Mouse (Mus musculus): ENCODE data around the gene Sos1. TPM values are rescaled to one million over a fixed set of nuclear protein-coding genes. Genes with fewer than 3 reads are reported as not detected.

The Sos1 gene
- polyA plus RNA-seq, 1 experiment, result 32.9 TPM

GRCm38 (mm10) chr17:80496607-80497170, 16.4 kb upstream of the Sos1 start:
- TF ChIP-seq CTCF (IDR thresholded peaks at IDR 0.05; ENCODE audit: borderline replicate concordance, insufficient read depth, low read length) (no peak), POLR2A (IDR thresholded peaks at IDR 0.05; ENCODE audit: low read depth, low read length) (no peak)
- Histone ChIP-seq H3K4me3 (ENCODE audit: insufficient read depth, low read length) (no peak overlapping the region), H3K27ac (ENCODE audit: insufficient read depth, low read length) (no peak overlapping the region), H3K4me1 (ENCODE audit: control insufficient read depth, insufficient read depth, low read length) (0 out of 2 replicates have a peak, but pooled peaks cover 1% of the 10 kb centered on the region)

- H3K4me1 ChIP-seq (ENCODE audit: control insufficient read depth, insufficient read depth, low read length), result 0 out of 2 replicates have a peak, but pooled peaks cover 1% of the 10 kb centered on the region
- H3K4me3 ChIP-seq (ENCODE audit: insufficient read depth, low read length), result no peak overlapping the region
- H3K27ac ChIP-seq (ENCODE audit: insufficient read depth, low read length), result no peak overlapping the region
- TF ChIP-seq CTCF (IDR thresholded peaks at IDR 0.05; ENCODE audit: borderline replicate concordance, insufficient read depth, low read length), result no peak
- no peak for TF ChIP-seq POLR2A (IDR thresholded peaks at IDR 0.05; ENCODE audit: low read depth, low read length)
These were observed 15.9 kb upstream of the Sos1 start for GRCm38 (mm10) chr17:80496185-80496584.

GRCm38 (mm10) chr17:80493891-80494290, 13.6 kb upstream of the Sos1 start:
- H3K27ac ChIP-seq (ENCODE audit: insufficient read depth, low read length), result no peak overlapping the region
- TF ChIP-seq CTCF (IDR thresholded peaks at IDR 0.05; ENCODE audit: borderline replicate concordance, insufficient read depth, low read length) (no peak), POLR2A (IDR thresholded peaks at IDR 0.05; ENCODE audit: low read depth, low read length) (no peak)
- peaks cover 12% of the 10 kb centered on the region; the same call in 1 of the 2 replicates for H3K4me1 ChIP-seq (ENCODE audit: control insufficient read depth, insufficient read depth, low read length)
- H3K4me3 ChIP-seq (ENCODE audit: insufficient read depth, low read length), result no peak overlapping the region

GRCm38 (mm10) chr17:80492811-80493210, 12.6 kb upstream of the Sos1 start:
- Histone ChIP-seq H3K27ac (ENCODE audit: insufficient read depth, low read length) (no peak overlapping the region), H3K4me1 (ENCODE audit: control insufficient read depth, insufficient read depth, low read length) (peaks cover 15% of the 10 kb centered on the region; the same call in 1 of the 2 replicates), H3K4me3 (ENCODE audit: insufficient read depth, low read length) (no peak overlapping the region)
- TF ChIP-seq POLR2A (IDR thresholded peaks at IDR 0.05; ENCODE audit: low read depth, low read length) (no peak), CTCF (IDR thresholded peaks at IDR 0.05; ENCODE audit: borderline replicate concordance, insufficient read depth, low read length) (no peak)

- peaks cover 15% of the 10 kb centered on the region; the same call in 1 of the 2 replicates for H3K4me1 ChIP-seq (ENCODE audit: control insufficient read depth, insufficient read depth, low read length)
- TF ChIP-seq CTCF (IDR thresholded peaks at IDR 0.05; ENCODE audit: borderline replicate concordance, insufficient read depth, low read length), result no peak
- no peak for TF ChIP-seq POLR2A (IDR thresholded peaks at IDR 0.05; ENCODE audit: low read depth, low read length)
- no peak overlapping the region for H3K27ac ChIP-seq (ENCODE audit: insufficient read depth, low read length)
- no peak overlapping the region for H3K4me3 ChIP-seq (ENCODE audit: insufficient read depth, low read length)
These were observed 12.0 kb upstream of the Sos1 start for GRCm38 (mm10) chr17:80492274-80492673.

- TF ChIP-seq CTCF (IDR thresholded peaks at IDR 0.05; ENCODE audit: borderline replicate concordance, insufficient read depth, low read length), result no peak
- no peak for TF ChIP-seq POLR2A (IDR thresholded peaks at IDR 0.05; ENCODE audit: low read depth, low read length)
- Histone ChIP-seq H3K4me1 (ENCODE audit: control insufficient read depth, insufficient read depth, low read length) (peaks cover 15% of the 10 kb centered on the region; the same call in 1 of the 2 replicates), H3K27ac (ENCODE audit: insufficient read depth, low read length) (peak overlapping the region; percentile 86), H3K4me3 (ENCODE audit: insufficient read depth, low read length) (no peak overlapping the region)
These were observed 9.9 kb upstream of the Sos1 start for GRCm38 (mm10) chr17:80490166-80490565.

- Histone ChIP-seq H3K27ac (ENCODE audit: insufficient read depth, low read length) (peak overlapping the region; percentile 81), H3K4me1 (ENCODE audit: control insufficient read depth, insufficient read depth, low read length) (peaks cover 15% of the 10 kb centered on the region; the same call in 1 of the 2 replicates), H3K4me3 (ENCODE audit: insufficient read depth, low read length) (no peak overlapping the region)
- no peak for TF ChIP-seq POLR2A (IDR thresholded peaks at IDR 0.05; ENCODE audit: low read depth, low read length)
- TF ChIP-seq CTCF (IDR thresholded peaks at IDR 0.05; ENCODE audit: borderline replicate concordance, insufficient read depth, low read length), result no peak
These were observed 8.7 kb upstream of the Sos1 start for GRCm38 (mm10) chr17:80488918-80489317.

GRCm38 (mm10) chr17:80485160-80485559, 4.9 kb upstream of the Sos1 start:
- no peak for TF ChIP-seq POLR2A (IDR thresholded peaks at IDR 0.05; ENCODE audit: low read depth, low read length)
- no peak for TF ChIP-seq CTCF (IDR thresholded peaks at IDR 0.05; ENCODE audit: borderline replicate concordance, insufficient read depth, low read length)
- Histone ChIP-seq H3K4me1 (ENCODE audit: control insufficient read depth, insufficient read depth, low read length) (peaks cover 13% of the 10 kb centered on the region; the same call in 1 of the 2 replicates), H3K27ac (ENCODE audit: insufficient read depth, low read length) (peak overlapping the region; percentile 31; the same call in 1 of the 2 replicates), H3K4me3 (ENCODE audit: insufficient read depth, low read length) (no peak overlapping the region)

- Histone ChIP-seq H3K4me1 (ENCODE audit: control insufficient read depth, insufficient read depth, low read length) (no peaks in the 10 kb centered on the region), H3K27ac (ENCODE audit: insufficient read depth, low read length) (no peak overlapping the region; the same call in 1 of the 2 replicates), H3K4me3 (ENCODE audit: insufficient read depth, low read length) (peak overlapping the region; percentile 50; the same call in 1 of the 2 replicates)
- TF ChIP-seq POLR2A (IDR thresholded peaks at IDR 0.05; ENCODE audit: low read depth, low read length) (no peak), CTCF (IDR thresholded peaks at IDR 0.05; ENCODE audit: borderline replicate concordance, insufficient read depth, low read length) (no peak)
These were observed 587 bp upstream of the Sos1 start for GRCm38 (mm10) chr17:80480855-80481224.

- H3K4me1 ChIP-seq (ENCODE audit: control insufficient read depth, insufficient read depth, low read length), result no peaks in the 10 kb centered on the region
- peak overlapping the region; percentile 60 for H3K4me3 ChIP-seq (ENCODE audit: insufficient read depth, low read length)
- TF ChIP-seq CTCF (IDR thresholded peaks at IDR 0.05; ENCODE audit: borderline replicate concordance, insufficient read depth, low read length) (no peak), POLR2A (IDR thresholded peaks at IDR 0.05; ENCODE audit: low read depth, low read length) (no peak; the same call in 1 of the 2 replicates)
- H3K27ac ChIP-seq (ENCODE audit: insufficient read depth, low read length), result peak overlapping the region; percentile 2; the same call in 1 of the 2 replicates
These were observed 790 bp downstream of the Sos1 start for GRCm38 (mm10) chr17:80479295-80480030.
